In the genomic region with DNA sequence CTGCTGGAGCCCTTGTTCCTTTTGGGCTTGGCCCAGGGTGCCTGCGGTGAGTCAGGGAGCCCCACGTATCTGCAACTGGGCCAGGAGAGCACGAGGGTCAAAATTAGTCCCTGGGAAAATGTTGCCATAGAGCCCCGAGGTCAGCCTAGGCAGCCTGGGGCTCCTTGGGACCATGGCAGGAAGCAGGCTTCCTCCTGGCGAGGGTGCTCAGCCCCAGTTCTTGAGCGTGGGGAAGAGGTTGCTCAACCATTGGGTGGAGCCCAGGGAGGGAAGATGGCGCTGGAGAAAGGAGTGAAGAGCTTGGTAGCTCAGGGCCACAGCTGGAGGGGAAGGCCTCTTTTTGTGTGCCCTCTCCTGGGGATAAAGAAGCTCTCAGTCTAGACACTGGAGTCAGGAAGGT, we compare ENCODE assay signal across 16 mouse cellular contexts. TPM values are rescaled to one million over a fixed set of nuclear protein-coding genes. Genes with fewer than 3 reads are reported as not detected.
DNase-seq lines count a peak whose midpoint lies in the region; ATAC-seq and TF ChIP-seq lines count a peak whose summit lies in the region.
"Had no signal": no experiment of that assay in that cellular context is flagged by ENCODE, and none has a peak within 500 bp of the region (broad histone marks: within the 10 kb centered on the region; RNA-seq: fewer than 3 reads in every experiment).

No protein-coding gene starts in this region.

- DNase-seq in stomach, postnatal 0 days (ENCODE audit: low spot score), result no peak
- no peak for DNase-seq in hindbrain, postnatal 0 days (ENCODE audit: low spot score)
- DNase-seq in cerebellum, adult 9-11 months, result no peak
- no peak for DNase-seq in yolk sac, embryonic 10.5 days (ENCODE audit: low spot score)
- no peak for DNase-seq in layer of hippocampus, adult 18-20 months (ENCODE audit: low spot score in 2 of 2)
- DNase-seq: adrenal gland, postnatal 36 days; gastrocnemius, postnatal 36 days; kidney, postnatal 25 days; lung, postnatal 4 days had no signal

- no peak for TF ChIP-seq EP300 in stomach, postnatal 0 days (optimal IDR thresholded peaks at IDR 0.05)

- no peaks in the 10 kb centered on the region for H3K36me3 ChIP-seq in stomach, embryonic 15.5 days
- H3K36me3 ChIP-seq in stomach, postnatal 0 days (ENCODE audit: control insufficient read depth, insufficient read depth, low read length), result no peaks in the 10 kb centered on the region
- H3K36me3 ChIP-seq in embryonic facial prominence, embryonic 13.5 days, result no peaks in the 10 kb centered on the region
- no peaks in the 10 kb centered on the region for H3K36me3 ChIP-seq in hindbrain, postnatal 0 days (ENCODE audit: insufficient read depth, low read length)
- H3K36me3 ChIP-seq in stomach, embryonic 16.5 days (ENCODE audit: control insufficient read depth, insufficient read depth, low read length), result no peaks in the 10 kb centered on the region
- H3K36me3 ChIP-seq: heart, embryonic 13.5 days had no signal

- H3K9me3 ChIP-seq in stomach, embryonic 15.5 days, result no peaks in the 10 kb centered on the region
- H3K9me3 ChIP-seq in stomach, postnatal 0 days (ENCODE audit: control insufficient read depth, low read length), result no peaks in the 10 kb centered on the region
- no peaks in the 10 kb centered on the region for H3K9me3 ChIP-seq in embryonic facial prominence, embryonic 13.5 days
- H3K9me3 ChIP-seq in hindbrain, postnatal 0 days (ENCODE audit: low read length), result no peaks in the 10 kb centered on the region
- no peaks in the 10 kb centered on the region for H3K9me3 ChIP-seq in stomach, embryonic 16.5 days (replicated peaks; ENCODE audit: control insufficient read depth, low read length)
- H3K9me3 ChIP-seq: heart, embryonic 13.5 days had no signal

- WGBS in stomach, embryonic 15.5 days, result 62% methylated on average over 7 of the region's 7 CpGs
- WGBS in stomach, postnatal 0 days, result 61% methylated on average over 7 of the region's 7 CpGs
- WGBS in embryonic facial prominence, embryonic 13.5 days, result 53% methylated on average over 7 of the region's 7 CpGs
- 74% methylated on average over 7 of the region's 7 CpGs for WGBS in hindbrain, postnatal 0 days
- WGBS in stomach, embryonic 16.5 days, result 63% methylated on average over 7 of the region's 7 CpGs

- TF ChIP-seq CTCF in stomach, postnatal 0 days (IDR thresholded peaks at IDR 0.05; ENCODE audit: low read depth), result no peak
- TF ChIP-seq CTCF in hindbrain, postnatal 0 days (IDR thresholded peaks at IDR 0.05; ENCODE audit: low read depth), result no peak

- no peak overlapping the region for H3K9ac ChIP-seq in stomach, embryonic 15.5 days
- H3K9ac ChIP-seq in stomach, postnatal 0 days (ENCODE audit: low read length), result no peak overlapping the region
- H3K9ac ChIP-seq in embryonic facial prominence, embryonic 13.5 days, result no peak overlapping the region
- H3K9ac ChIP-seq in hindbrain, postnatal 0 days (replicated peaks; ENCODE audit: low read length), result peak overlapping the region; percentile 30; the same call in 1 of the 2 replicates
- no peak overlapping the region for H3K9ac ChIP-seq in stomach, embryonic 16.5 days (ENCODE audit: low read length)
- H3K9ac ChIP-seq: heart, embryonic 13.5 days; liver, embryonic 14.5 days had no signal

- ATAC-seq in stomach, embryonic 15.5 days (ENCODE audit: insufficient read depth, low FRiP score, low read depth), result no peak
- no peak for ATAC-seq in stomach, postnatal 0 days (ENCODE audit: low FRiP score, low TSS enrichment)
- ATAC-seq in embryonic facial prominence, embryonic 13.5 days (ENCODE audit: insufficient number of reproducible peaks, insufficient read depth, low FRiP score, low TSS enrichment, low read depth), result no peak
- ATAC-seq in hindbrain, postnatal 0 days, result no peak
- ATAC-seq in stomach, embryonic 16.5 days (ENCODE audit: insufficient read depth, low FRiP score), result no peak
- ATAC-seq: forebrain, embryonic 16.5 days had no signal

- H3K4me3 ChIP-seq in stomach, embryonic 15.5 days (replicated peaks), result 0 out of 2 replicates have a peak overlapping the region, but pooled peaks have one; percentile 29
- H3K4me3 ChIP-seq in stomach, postnatal 0 days (ENCODE audit: low read depth, low read length), result no peak overlapping the region
- peak overlapping the region; percentile 33; the same call in 1 of the 2 replicates for H3K4me3 ChIP-seq in embryonic facial prominence, embryonic 13.5 days
- peak overlapping the region; percentile 7 for H3K4me3 ChIP-seq in hindbrain, postnatal 0 days (ENCODE audit: low read length)
- H3K4me3 ChIP-seq in stomach, embryonic 16.5 days (replicated peaks; ENCODE audit: low read length), result peak overlapping the region; percentile 17; the same call in 1 of the 2 replicates

- H3K4me2 ChIP-seq in stomach, embryonic 15.5 days, result no peak overlapping the region
- no peak overlapping the region for H3K4me2 ChIP-seq in stomach, postnatal 0 days (replicated peaks; ENCODE audit: low read depth)
- peak overlapping the region; percentile 48; the same call in 1 of the 2 replicates for H3K4me2 ChIP-seq in embryonic facial prominence, embryonic 13.5 days
- peak overlapping the region; percentile 37; the same call in 1 of the 2 replicates for H3K4me2 ChIP-seq in hindbrain, postnatal 0 days (ENCODE audit: low read depth, low read length)
- H3K4me2 ChIP-seq in stomach, embryonic 16.5 days (ENCODE audit: low read depth, low read length), result no peak overlapping the region
- H3K4me2 ChIP-seq: heart, embryonic 13.5 days had no signal

- peaks cover 7% of the 10 kb centered on the region; the same call in 1 of the 2 replicates for H3K4me1 ChIP-seq in stomach, embryonic 15.5 days
- no peaks in the 10 kb centered on the region for H3K4me1 ChIP-seq in stomach, postnatal 0 days (replicated peaks; ENCODE audit: control insufficient read depth, insufficient read depth)
- H3K4me1 ChIP-seq in embryonic facial prominence, embryonic 13.5 days, result peaks cover 28% of the 10 kb centered on the region
- H3K4me1 ChIP-seq in hindbrain, postnatal 0 days (ENCODE audit: insufficient read depth, low read length), result no peaks in the 10 kb centered on the region
- H3K4me1 ChIP-seq in stomach, embryonic 16.5 days (ENCODE audit: control insufficient read depth, insufficient read depth, low read length), result no peaks in the 10 kb centered on the region

- peaks cover 66% of the 10 kb centered on the region for H3K27me3 ChIP-seq in stomach, embryonic 15.5 days (replicated peaks)
- H3K27me3 ChIP-seq in stomach, postnatal 0 days (ENCODE audit: control insufficient read depth, insufficient read depth, low read length), result peaks cover 6% of the 10 kb centered on the region; the same call in 1 of the 2 replicates
- H3K27me3 ChIP-seq in embryonic facial prominence, embryonic 13.5 days, result peaks cover 80% of the 10 kb centered on the region
- H3K27me3 ChIP-seq in hindbrain, postnatal 0 days (ENCODE audit: insufficient read depth, low read length), result peaks cover 28% of the 10 kb centered on the region
- H3K27me3 ChIP-seq in stomach, embryonic 16.5 days (ENCODE audit: control insufficient read depth, insufficient read depth, low read length), result peaks cover 56% of the 10 kb centered on the region

- no peak overlapping the region for H3K27ac ChIP-seq in stomach, embryonic 15.5 days
- H3K27ac ChIP-seq in stomach, postnatal 0 days (replicated peaks), result no peak overlapping the region
- H3K27ac ChIP-seq in embryonic facial prominence, embryonic 13.5 days, result no peak overlapping the region
- H3K27ac ChIP-seq in hindbrain, postnatal 0 days, result no peak overlapping the region
- no peak overlapping the region for H3K27ac ChIP-seq in stomach, embryonic 16.5 days (ENCODE audit: low read length)
- H3K27ac ChIP-seq: heart, embryonic 13.5 days; liver, embryonic 14.5 days had no signal

RNA-seq across cellular contexts. Expression of a gene that starts 2.7 kb away (rescaled TPM):
- 9.1 and 9.7 TPM in 2 replicates for polyA plus RNA-seq in stomach, embryonic 15.5 days (2015; fragmentation: Nextera tagmentation; extraction: Ambion mirVana)
- polyA plus RNA-seq in stomach, postnatal 0 days (2015; fragmentation: Nextera tagmentation; extraction: Ambion mirVana), result 3.6 and 3.9 TPM in 2 replicates
- polyA plus RNA-seq in embryonic facial prominence, embryonic 13.5 days (2015; fragmentation: Nextera tagmentation; extraction: Ambion mirVana), result 8.0 and 11.6 TPM in 2 replicates
- total RNA-seq in hindbrain, postnatal 0 days (2014; rRNA removed), result 36.2 and 40.3 TPM in 2 replicates
- 14.2 and 15.2 TPM in 2 replicates for polyA plus RNA-seq in hindbrain, postnatal 0 days (2015; fragmentation: Nextera tagmentation; extraction: Ambion mirVana)
- polyA plus RNA-seq in stomach, embryonic 16.5 days (2015; fragmentation: Nextera tagmentation; extraction: Ambion mirVana), result 5.3 and 5.4 TPM in 2 replicates
- total RNA-seq in layer of hippocampus, adult 18-20 months (2021), result 10 to 100 TPM; 32.0 to 35.9 TPM
- total RNA-seq: monocyte, adult 5-6 weeks had no signal

RNA-seq across cellular contexts. Expression of a gene that starts 21.2 kb away (rescaled TPM):
- polyA plus RNA-seq in stomach, embryonic 15.5 days (2015; fragmentation: Nextera tagmentation; extraction: Ambion mirVana), result 6.7 and 6.9 TPM in 2 replicates
- polyA plus RNA-seq in stomach, postnatal 0 days (2015; fragmentation: Nextera tagmentation; extraction: Ambion mirVana), result 6.4 and 7.9 TPM in 2 replicates
- 9.7 and 10.2 TPM in 2 replicates for polyA plus RNA-seq in embryonic facial prominence, embryonic 13.5 days (2015; fragmentation: Nextera tagmentation; extraction: Ambion mirVana)
- 6.0 and 10.1 TPM in 2 replicates for total RNA-seq in hindbrain, postnatal 0 days (2014; rRNA removed)
- 18.0 and 21.4 TPM in 2 replicates for polyA plus RNA-seq in hindbrain, postnatal 0 days (2015; fragmentation: Nextera tagmentation; extraction: Ambion mirVana)
- 6.9 and 7.3 TPM in 2 replicates for polyA plus RNA-seq in stomach, embryonic 16.5 days (2015; fragmentation: Nextera tagmentation; extraction: Ambion mirVana)
- 10 to 100 TPM in 1 of 2 experiments, 1 to 10 TPM in 1; 9.2 to 12.4 TPM for total RNA-seq in layer of hippocampus, adult 18-20 months (2021)
- total RNA-seq: monocyte, adult 5-6 weeks had no signal

RNA-seq across cellular contexts. Expression of a gene that starts 21.5 kb away (rescaled TPM):
- 308 and 336 TPM in 2 replicates for polyA plus RNA-seq in stomach, embryonic 15.5 days (2015; fragmentation: Nextera tagmentation; extraction: Ambion mirVana)
- polyA plus RNA-seq in stomach, postnatal 0 days (2015; fragmentation: Nextera tagmentation; extraction: Ambion mirVana), result 308 and 320 TPM in 2 replicates
- polyA plus RNA-seq in embryonic facial prominence, embryonic 13.5 days (2015; fragmentation: Nextera tagmentation; extraction: Ambion mirVana), result 348 and 353 TPM in 2 replicates
- total RNA-seq in hindbrain, postnatal 0 days (2014; rRNA removed), result 49.9 and 50.1 TPM in 2 replicates
- polyA plus RNA-seq in hindbrain, postnatal 0 days (2015; fragmentation: Nextera tagmentation; extraction: Ambion mirVana), result 326 and 334 TPM in 2 replicates
- 281 and 302 TPM in 2 replicates for polyA plus RNA-seq in stomach, embryonic 16.5 days (2015; fragmentation: Nextera tagmentation; extraction: Ambion mirVana)
- total RNA-seq in layer of hippocampus, adult 18-20 months (2021), result 100 to 1,000 TPM; 108 to 109 TPM

RNA-seq across cellular contexts. Expression of a gene that starts 53.6 kb away (rescaled TPM):
- polyA plus RNA-seq in stomach, embryonic 15.5 days (2015; fragmentation: Nextera tagmentation; extraction: Ambion mirVana), result 11.5 and 11.9 TPM in 2 replicates
- 7.0 and 7.8 TPM in 2 replicates for polyA plus RNA-seq in stomach, postnatal 0 days (2015; fragmentation: Nextera tagmentation; extraction: Ambion mirVana)
- 12.8 and 13.8 TPM in 2 replicates for polyA plus RNA-seq in embryonic facial prominence, embryonic 13.5 days (2015; fragmentation: Nextera tagmentation; extraction: Ambion mirVana)
- 28.1 and 36.4 TPM in 2 replicates for total RNA-seq in hindbrain, postnatal 0 days (2014; rRNA removed)
- polyA plus RNA-seq in hindbrain, postnatal 0 days (2015; fragmentation: Nextera tagmentation; extraction: Ambion mirVana), result 8.0 and 9.5 TPM in 2 replicates
- 10.4 and 11.2 TPM in 2 replicates for polyA plus RNA-seq in stomach, embryonic 16.5 days (2015; fragmentation: Nextera tagmentation; extraction: Ambion mirVana)
- total RNA-seq in layer of hippocampus, adult 18-20 months (2021), result 10 to 100 TPM; 33.9 to 35.3 TPM

Comparison
In these comparisons a context has a peak if more than half of its experiments do, and no peak if none do; other contexts are left out.
1. H3K4me2 ChIP-seq: peak in embryonic facial prominence, embryonic 13.5 days (single experiment) and hindbrain, postnatal 0 days (single experiment); none in stomach, embryonic 15.5 days (single experiment), stomach, postnatal 0 days (single experiment) and stomach, embryonic 16.5 days (single experiment).